Mouse (Mus musculus) neural tube, embryonic 14.5 days (tissue): Measurements from ENCODE around the gene Crip3. TPM values are rescaled to one million over a fixed set of nuclear protein-coding genes. Genes with fewer than 3 reads are reported as not detected.
A peak's percentile ranks its signal among the peaks of the same experiment; 100 is the strongest.

ENCODE experiments used
- ATAC-seq: fragments of 200-750 bp; cut with Nextera tagmentation; 2 replicates; pipeline ENCODE4 v1.8.0; 2017; ENCODE audit warnings: low read depth, mild to moderate bottlenecking, moderate TSS enrichment, moderate library complexity
- H3K27ac ChIP-seq: fragments of 300-500 bp; sonication (generic); 2 replicates; pipeline ENCODE4 v1.5.1; 2014; ENCODE audit warnings: low read depth, mild to moderate bottlenecking, control low read depth, low read length, moderate library complexity, mixed read lengths
- H3K27me3 ChIP-seq: fragments of 300-500 bp; sonication (generic); 2 replicates; pipeline ENCODE4 v1.6.1; 2014; ENCODE audit warnings: low read length; ENCODE audit not compliant: control insufficient read depth, insufficient read depth
- H3K36me3 ChIP-seq: fragments of 300-500 bp; sonication (generic); 2 replicates; pipeline ENCODE4 v1.6.1; 2014; ENCODE audit warnings: low read length, mixed read lengths; ENCODE audit not compliant: control insufficient read depth, insufficient read depth
- H3K4me1 ChIP-seq: fragments of 300-500 bp; sonication (generic); 2 replicates; pipeline ENCODE4 v1.6.1; 2014; ENCODE audit warnings: low read length; ENCODE audit not compliant: control insufficient read depth, insufficient read depth
- H3K4me2 ChIP-seq: fragments of 300-500 bp; sonication (generic); 2 replicates; pipeline ENCODE4 v1.6.1; 2014; ENCODE audit warnings: mild to moderate bottlenecking, low read depth, low read length, control low read depth
- H3K4me3 ChIP-seq: fragments of 300-500 bp; sonication (generic); 2 replicates; pipeline ENCODE4 v1.5.1; 2014; ENCODE audit warnings: low read depth, low read length, control low read depth, mixed read lengths
- H3K9ac ChIP-seq: fragments of 300-500 bp; sonication (generic); replicated peaks from 2 replicates; pipeline ENCODE4 v1.6.1; 2014; ENCODE audit warnings: low read depth, mild to moderate bottlenecking, control low read depth, low read length, mixed read lengths
- H3K9me3 ChIP-seq: fragments of 300-500 bp; sonication (generic); 2 replicates; pipeline ENCODE4 v1.6.1; 2016; ENCODE audit warnings: low read length; ENCODE audit not compliant: control insufficient read depth
- WGBS: fragments of 180-500 bp; shearing (Covaris S2); extraction: QIAGEN DNeasy Blood & Tissue Kit; methylation state at CpG from one replicate; pipeline ENCODE4 v1.1.7; 2014; 5-methylcytosine and 5-hydroxymethylcytosine counted together
- polyA plus RNA-seq: library from polyadenylated mRNA; unstranded; fragments of >200 nt; fragmentation: Nextera tagmentation; extraction: Ambion mirVana; gene quantifications from 2 replicates; pipeline ENCODE4 v1.2.1, GENCODE M21; 2014

The Crip3 gene
- polyA plus RNA-seq, 1 experiment from 2014 or later = 2.4 TPM

DNA sequence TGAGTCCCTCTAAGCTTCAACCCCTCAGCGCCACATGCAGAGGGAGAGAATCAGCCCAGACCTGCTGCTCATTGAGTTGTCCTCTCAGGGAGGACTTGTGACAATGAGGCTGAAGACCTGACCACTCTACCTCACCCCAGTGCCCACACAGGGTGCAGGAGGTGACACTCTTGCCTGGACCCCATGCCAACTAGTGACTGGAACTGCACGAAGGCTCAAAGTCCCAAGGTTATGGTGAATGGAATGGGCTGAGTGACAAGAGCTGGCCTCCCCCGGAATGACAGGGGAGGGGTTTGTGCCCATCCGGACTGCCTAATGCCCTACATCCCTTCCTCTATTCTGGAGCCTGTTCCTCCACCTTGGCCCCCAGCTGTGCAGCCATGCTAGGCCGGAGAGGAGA is 24.0 kb downstream of the Crip3 start:
- Histone ChIP-seq H3K9me3 (no peaks in the 10 kb centered on the region), H3K4me2 (no peak overlapping the region), H3K4me1 (peaks cover 31% of the 10 kb centered on the region), H3K4me3 (no peak overlapping the region), H3K27me3 (no peaks in the 10 kb centered on the region), H3K9ac (no peak overlapping the region), H3K27ac (no peak overlapping the region), H3K36me3 (no peaks in the 10 kb centered on the region)
- ATAC-seq = no peak
- 32% methylated on average over 5 of the region's 5 CpGs for WGBS

DNA sequence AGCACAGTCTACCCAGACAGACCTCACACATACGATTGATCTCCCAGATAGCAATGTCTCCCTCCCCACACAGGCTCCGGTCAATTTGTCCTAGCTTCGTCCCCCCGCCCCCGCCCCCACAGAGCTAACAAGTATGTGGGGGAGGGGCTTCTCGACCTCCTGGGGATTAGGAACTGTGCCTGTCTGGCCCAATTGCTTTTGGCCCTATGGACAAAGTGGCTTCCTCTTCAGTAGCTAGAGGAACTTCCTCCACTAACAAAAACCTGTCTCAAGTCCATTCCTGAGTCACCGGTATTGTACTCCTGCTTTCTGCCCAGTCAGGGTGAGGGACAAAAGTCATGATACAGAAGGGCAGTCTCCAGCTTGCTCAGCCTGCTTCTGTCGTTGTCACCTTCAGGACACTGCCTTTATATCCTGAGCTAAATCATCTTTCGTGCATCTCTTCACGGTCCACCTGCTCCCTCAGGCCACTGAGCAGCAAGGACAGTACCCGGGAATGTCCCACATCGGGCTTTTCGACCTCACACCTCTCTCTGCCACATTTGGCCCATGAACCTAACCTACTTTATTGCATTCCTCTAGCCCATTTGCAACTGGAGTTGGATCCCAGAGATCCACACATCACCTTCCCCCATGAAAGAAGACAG is 24.7 kb downstream of the Crip3 start:
- Histone ChIP-seq H3K4me1 (peaks cover 31% of the 10 kb centered on the region), H3K36me3 (no peaks in the 10 kb centered on the region), H3K27me3 (no peaks in the 10 kb centered on the region), H3K4me3 (no peak overlapping the region), H3K9ac (no peak overlapping the region), H3K4me2 (peak overlapping the region; percentile 51), H3K9me3 (no peaks in the 10 kb centered on the region), H3K27ac (peak overlapping the region; percentile 1; the same call in 1 of the 2 replicates)
- WGBS = 7% methylated on average over 13 of the region's 13 CpGs
- ATAC-seq = no peak

DNA sequence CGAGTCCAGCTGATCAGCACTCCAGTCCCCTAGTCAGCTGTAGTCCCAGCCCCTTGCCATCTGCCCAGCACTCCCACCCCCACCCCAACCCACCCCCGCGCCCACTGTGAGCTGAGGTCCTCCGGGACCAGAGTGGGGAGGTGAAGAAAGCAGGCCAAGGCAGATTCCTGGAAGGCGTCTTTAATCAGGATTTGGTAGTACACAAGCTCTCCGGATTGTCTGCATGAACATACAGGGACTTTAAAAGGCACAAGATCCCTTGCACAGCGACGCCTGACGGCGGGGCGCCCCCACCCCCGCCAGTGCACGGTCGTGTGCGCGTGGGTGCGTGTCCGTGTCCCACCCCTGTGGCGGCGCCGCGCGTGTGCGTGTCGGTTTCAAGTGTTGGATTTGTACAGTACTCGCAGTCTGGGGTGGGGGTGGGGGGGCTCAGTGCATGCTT is 25.3 kb downstream of the Crip3 start:
- under 1% methylated on average over 26 of the region's 26 CpGs for WGBS
- Histone ChIP-seq H3K9ac (no peak overlapping the region), H3K9me3 (no peaks in the 10 kb centered on the region), H3K27me3 (no peaks in the 10 kb centered on the region), H3K27ac (peak overlapping the region; percentile 1; the same call in 1 of the 2 replicates), H3K36me3 (no peaks in the 10 kb centered on the region), H3K4me3 (peak overlapping the region; percentile 16; the same call in 1 of the 2 replicates), H3K4me2 (peak overlapping the region; percentile 51), H3K4me1 (peaks cover 31% of the 10 kb centered on the region)
- ATAC-seq = peak; percentile 41; the same call in 1 of the 2 replicates

DNA sequence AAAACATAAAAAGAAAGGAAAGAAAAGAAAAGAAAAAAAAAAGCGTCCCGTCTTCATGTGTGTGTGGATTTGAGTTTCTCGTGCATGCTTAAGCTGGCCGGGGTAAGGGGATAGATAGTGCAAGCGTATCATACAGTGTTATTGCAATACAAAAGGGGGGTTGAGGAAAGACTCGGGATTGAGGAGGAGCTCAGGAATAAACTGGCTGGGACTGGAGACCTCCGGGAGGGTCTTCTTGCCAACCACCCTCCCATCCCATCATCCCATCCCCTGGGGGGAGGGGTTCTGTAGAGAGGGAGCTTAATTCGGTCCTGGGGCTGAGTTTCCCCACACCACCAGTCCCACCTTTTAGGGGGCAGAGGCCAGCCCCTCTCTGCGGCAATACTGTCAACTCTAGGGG is 25.8 kb downstream of the Crip3 start:
- H3K27me3 ChIP-seq = no peaks in the 10 kb centered on the region
- H3K4me1 ChIP-seq = peaks cover 31% of the 10 kb centered on the region
- 0 out of 2 replicates have a peak overlapping the region, but pooled peaks have one; percentile 12 for H3K9ac ChIP-seq
- H3K4me2 ChIP-seq = peak overlapping the region; percentile 51
- WGBS = 2% methylated on average over 9 of the region's 9 CpGs
- H3K27ac ChIP-seq = no peak overlapping the region
- peak overlapping the region; percentile 16; the same call in 1 of the 2 replicates for H3K4me3 ChIP-seq
- H3K9me3 ChIP-seq = no peaks in the 10 kb centered on the region
- ATAC-seq = no peak
- no peaks in the 10 kb centered on the region for H3K36me3 ChIP-seq

DNA sequence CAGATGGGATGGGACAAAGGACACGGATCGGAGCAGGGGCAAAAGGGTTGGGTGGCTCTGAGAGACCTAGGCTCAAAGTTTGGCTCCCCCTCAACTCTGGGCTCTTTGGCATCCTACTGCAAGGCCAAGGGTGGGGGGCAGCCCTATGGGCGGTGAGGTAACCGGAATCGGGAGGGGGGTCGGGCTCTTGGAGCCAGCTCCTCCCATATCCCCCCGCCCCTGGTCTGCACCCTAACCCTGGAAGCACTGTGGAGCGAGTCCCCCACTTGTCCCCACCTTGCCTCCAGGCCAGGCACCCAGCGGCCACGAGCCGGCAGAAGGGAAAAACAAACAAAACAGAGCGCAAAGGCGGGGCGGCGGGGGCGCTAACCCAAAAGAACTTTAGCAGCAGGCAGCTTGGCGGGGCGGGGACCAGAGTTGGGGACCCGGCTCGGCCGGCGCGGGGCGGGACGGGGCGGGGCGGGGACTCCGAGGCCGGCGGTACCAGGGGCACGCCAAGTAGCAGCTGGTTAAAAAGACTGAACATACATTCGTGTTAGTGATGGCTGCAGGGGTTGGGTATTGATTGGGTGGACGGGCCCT is 26.5 kb downstream of the Crip3 start:
- H3K4me2 ChIP-seq = peak overlapping the region; percentile 51
- no peak overlapping the region for H3K9ac ChIP-seq
- 0 out of 2 replicates have a peak, but pooled peaks cover under 1% of the 10 kb centered on the region for H3K36me3 ChIP-seq
- peak overlapping the region; percentile 17; the same call in 1 of the 2 replicates for H3K4me3 ChIP-seq
- H3K27me3 ChIP-seq = no peaks in the 10 kb centered on the region
- 2% methylated on average over 32 of the region's 33 CpGs for WGBS
- ATAC-seq = peak; percentile 31; the same call in 1 of the 2 replicates
- H3K9me3 ChIP-seq = no peaks in the 10 kb centered on the region
- H3K27ac ChIP-seq = no peak overlapping the region
- peaks cover 31% of the 10 kb centered on the region for H3K4me1 ChIP-seq

DNA sequence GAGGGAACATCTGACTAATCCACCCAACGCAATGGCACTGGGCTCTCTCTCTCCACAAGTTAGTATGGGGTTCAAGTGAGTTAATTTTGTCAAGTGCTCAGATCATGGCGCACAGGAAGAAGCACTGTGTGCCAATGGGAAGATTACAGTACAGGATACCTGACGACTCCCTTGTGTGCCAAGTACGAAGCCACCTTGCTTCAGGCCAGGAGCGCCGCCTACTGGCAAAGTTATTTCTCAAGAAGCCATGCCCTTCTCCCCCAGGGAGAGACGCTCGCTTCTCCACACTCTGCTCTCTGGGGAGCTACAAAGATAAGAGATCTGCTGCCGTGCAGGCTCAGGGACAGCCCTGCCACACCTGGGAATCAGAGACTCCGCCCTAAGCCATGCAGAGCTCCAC is 29.1 kb downstream of the Crip3 start:
- WGBS = 9% methylated on average over 10 of the region's 10 CpGs
- H3K27me3 ChIP-seq = peaks cover 4% of the 10 kb centered on the region; the same call in 1 of the 2 replicates

DNA sequence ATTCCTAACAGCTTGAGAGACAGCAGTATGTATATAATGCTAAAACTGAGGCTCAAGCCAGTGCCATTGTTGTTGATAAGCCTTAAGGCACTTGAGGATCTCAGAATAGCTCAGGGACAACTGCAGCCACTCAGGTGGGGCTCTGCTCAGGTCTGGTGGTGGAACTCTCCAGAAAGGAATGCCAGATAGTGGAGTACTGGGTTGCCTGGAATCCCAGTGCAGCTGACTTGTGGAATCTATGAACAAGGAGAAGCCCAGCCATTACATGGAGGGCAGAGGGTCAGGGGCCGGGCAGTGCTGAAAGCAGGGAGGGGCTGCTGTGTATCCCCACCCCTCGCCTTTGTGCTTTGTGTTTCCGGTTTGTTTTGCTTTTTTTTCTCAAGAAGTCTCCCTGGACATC is 29.7 kb downstream of the Crip3 start:
- peaks cover 25% of the 10 kb centered on the region for H3K4me1 ChIP-seq
- H3K9ac ChIP-seq = no peak overlapping the region
- H3K27me3 ChIP-seq = peaks cover 4% of the 10 kb centered on the region; the same call in 1 of the 2 replicates
- H3K4me3 ChIP-seq = no peak overlapping the region
- ATAC-seq = no peak
- H3K9me3 ChIP-seq = no peaks in the 10 kb centered on the region
- H3K36me3 ChIP-seq = peaks cover 9% of the 10 kb centered on the region; the same call in 1 of the 2 replicates
- WGBS = 37% methylated on average over 3 of the region's 3 CpGs
- no peak overlapping the region for H3K27ac ChIP-seq
- H3K4me2 ChIP-seq = no peak overlapping the region

More for the DNA sequence above, 29.1 kb downstream of the Crip3 start:
- no peak overlapping the region for H3K4me3 ChIP-seq
- peaks cover 9% of the 10 kb centered on the region; the same call in 1 of the 2 replicates for H3K36me3 ChIP-seq
- no peaks in the 10 kb centered on the region for H3K9me3 ChIP-seq
- ATAC-seq = no peak
- no peak overlapping the region for H3K4me2 ChIP-seq
- H3K4me1 ChIP-seq = peaks cover 31% of the 10 kb centered on the region
- H3K9ac ChIP-seq = no peak overlapping the region
- no peak overlapping the region for H3K27ac ChIP-seq

DNA sequence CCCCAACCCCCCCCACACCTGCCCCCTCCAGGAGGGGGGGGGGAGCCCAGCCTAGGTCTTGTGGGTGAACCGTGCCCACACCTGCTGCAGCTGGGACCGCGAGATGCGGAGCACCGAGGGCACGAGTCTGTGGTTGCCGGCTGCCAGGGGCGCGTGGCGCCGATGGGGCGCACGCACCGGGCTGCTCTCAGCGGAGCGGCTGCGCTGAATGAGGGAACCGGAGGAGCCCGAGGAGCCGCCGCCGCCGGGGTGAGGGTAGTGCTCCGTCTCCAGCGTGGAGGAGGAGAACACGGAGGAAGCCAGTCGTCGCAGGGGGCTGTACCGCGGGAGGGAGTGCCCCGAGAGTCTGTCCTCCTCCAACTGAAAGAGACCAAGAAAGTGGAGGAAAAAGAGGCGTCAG is 31.9 kb downstream of the Crip3 start:
- H3K9ac ChIP-seq = no peak overlapping the region; the same call in 1 of the 2 replicates
- 2% methylated on average over 31 of the region's 32 CpGs for WGBS
- H3K36me3 ChIP-seq = peaks cover 17% of the 10 kb centered on the region

DNA sequence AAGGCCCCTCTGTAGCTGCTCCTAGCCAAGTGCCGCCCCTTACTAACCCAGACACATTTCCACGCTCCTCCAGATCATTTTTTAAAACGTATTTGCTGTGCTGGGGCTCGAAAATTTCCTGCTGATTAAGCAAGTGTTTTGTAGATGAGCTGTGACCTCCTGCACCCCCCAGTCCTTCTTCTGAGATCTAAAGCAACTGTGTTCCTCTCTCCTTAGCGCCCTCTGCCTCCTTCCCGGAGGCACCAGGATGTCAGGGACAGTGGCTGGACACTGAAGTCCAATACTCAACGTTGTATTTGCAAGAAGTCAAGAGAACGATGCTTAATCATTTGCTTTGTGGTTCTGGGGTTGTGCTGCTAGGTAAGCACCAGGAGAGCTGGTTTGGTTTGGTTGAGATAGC is 32.6 kb downstream of the Crip3 start:
- Histone ChIP-seq H3K9me3 (no peaks in the 10 kb centered on the region), H3K27me3 (peaks cover 4% of the 10 kb centered on the region; the same call in 1 of the 2 replicates), H3K9ac (no peak overlapping the region; the same call in 1 of the 2 replicates), H3K36me3 (peaks cover 22% of the 10 kb centered on the region), H3K4me2 (0 out of 2 replicates have a peak overlapping the region, but pooled peaks have one; percentile 16), H3K4me3 (no peak overlapping the region), H3K4me1 (no peaks in the 10 kb centered on the region; the same call in 1 of the 2 replicates), H3K27ac (no peak overlapping the region)
- ATAC-seq = no peak
- 21% methylated on average over 8 of the region's 8 CpGs for WGBS

More for the DNA sequence above, 31.9 kb downstream of the Crip3 start:
- no peak for ATAC-seq
- Histone ChIP-seq H3K4me2 (0 out of 2 replicates have a peak overlapping the region, but pooled peaks have one; percentile 16), H3K27me3 (peaks cover 4% of the 10 kb centered on the region; the same call in 1 of the 2 replicates), H3K9me3 (no peaks in the 10 kb centered on the region), H3K27ac (no peak overlapping the region), H3K4me1 (peaks cover 3% of the 10 kb centered on the region), H3K4me3 (no peak overlapping the region)
